Mouse (Mus musculus) adipocyte (in vitro differentiated cells): ENCODE measurements at regions not wholly inside any gene's neighbourhood (a gene's known extent, or its start where the extent isn't known, plus 50 kb on each side); places are given as distances from the start of the nearest gene placed in this dataset.

Experiments
- DNase-seq: peaks from one replicate; pipeline ENCODE4 v3.0.0-alpha.2; 2016; ENCODE audit warnings: low spot score

- DNase-seq, result no peak
These were observed 425.1 kb upstream of the Depdc1a start for GRCm38 (mm10) chr3:159069957-159070684.

- DNase-seq, result no peak
These were observed 438.2 kb upstream of the Depdc1a start for GRCm38 (mm10) chr3:159056960-159057525.

- DNase-seq, result no peak
These were observed 460.4 kb upstream of the Depdc1a start for GRCm38 (mm10) chr3:159034806-159035205.

GRCm38 (mm10) chr3:159031581-159031980 lies 463.7 kb upstream of the Depdc1a start:
- no peak for DNase-seq

- no peak for DNase-seq
These were observed 464.6 kb upstream of the Depdc1a start for GRCm38 (mm10) chr3:159030675-159031074.

- DNase-seq, result no peak
These were observed 465.3 kb upstream of the Depdc1a start for GRCm38 (mm10) chr3:159029951-159030350.

- no peak for DNase-seq
These were observed 458.4 kb upstream of the Lrrc7 start for GRCm38 (mm10) chr3:159020447-159020846.

- no peak for DNase-seq
These were observed 455.2 kb upstream of the Lrrc7 start for GRCm38 (mm10) chr3:159017269-159017668.

GRCm38 (mm10) chr3:159016426-159016825 lies 454.4 kb upstream of the Lrrc7 start:
- DNase-seq, result no peak

- DNase-seq, result no peak
These were observed 449.1 kb upstream of the Lrrc7 start for GRCm38 (mm10) chr3:159010954-159011638.

GRCm38 (mm10) chr3:159004013-159004412 lies 442.0 kb upstream of the Lrrc7 start:
- no peak for DNase-seq

- DNase-seq, result no peak
These were observed 423.6 kb upstream of the Lrrc7 start for GRCm38 (mm10) chr3:158985438-158986111.

- DNase-seq, result no peak
These were observed 385.0 kb upstream of the Lrrc7 start for GRCm38 (mm10) chr3:158947063-158947462.

- DNase-seq, result no peak
These were observed 343.1 kb upstream of the Lrrc7 start for GRCm38 (mm10) chr3:158905104-158905503.

GRCm38 (mm10) chr3:158899458-158899857 lies 337.4 kb upstream of the Lrrc7 start:
- DNase-seq, result no peak

- DNase-seq, result no peak
These were observed 324.8 kb upstream of the Lrrc7 start for GRCm38 (mm10) chr3:158886732-158887386.

- peak; percentile 12 for DNase-seq
These were observed 324.3 kb upstream of the Lrrc7 start for GRCm38 (mm10) chr3:158886301-158886711.
